Mouse (Mus musculus) left cerebral cortex, adult 2 months (tissue): ENCODE results near the gene a. TPM values are rescaled to one million over a fixed set of nuclear protein-coding genes. Genes with fewer than 3 reads are reported as not detected.
"Not testable (repeated sequence)": the region's sequence is repeated elsewhere in the genome, so short reads cannot be mapped to it uniquely, and the experiment has no call there.

Source experiments
- DNase-seq, 2 experiments: peaks; one replicate each; pipeline ENCODE4 v3.0.0; 2021 to 2022; ENCODE audit warnings: low spot score in 2 of 2, mixed read lengths in 1 of 2; ENCODE audit errors: extremely low spot score in 1 of 2
- H3K27ac ChIP-seq: fragments of 200-600 bp; 2 replicates; pipeline ENCODE4 v1.8.1; 2022
- H3K4me3 ChIP-seq: fragments of 200-600 bp; 2 replicates; pipeline ENCODE4 v1.8.1; 2022
- CTCF ChIP-seq: fragments of 200-600 bp; IDR thresholded peaks from 2 replicates; pipeline ENCODE4 v1.8.1; 2022; ENCODE audit warnings: antibody characterized with exemption, mild to moderate bottlenecking, moderate library complexity
- intact Hi-C: fragments of 180-260 bp; cut with DNase I; formaldehyde crosslinking; loops from one replicate; pipeline ENCODE4 v1.15.1; 2025
- total RNA-seq, 2 experiments: library from RNA; stranded (reverse); gene quantifications; 2 replicates each; pipeline ENCODE4 v1.2.3; 2021

a gene
- total RNA-seq, 2 experiments from 2014 or later = not detected

DNA sequence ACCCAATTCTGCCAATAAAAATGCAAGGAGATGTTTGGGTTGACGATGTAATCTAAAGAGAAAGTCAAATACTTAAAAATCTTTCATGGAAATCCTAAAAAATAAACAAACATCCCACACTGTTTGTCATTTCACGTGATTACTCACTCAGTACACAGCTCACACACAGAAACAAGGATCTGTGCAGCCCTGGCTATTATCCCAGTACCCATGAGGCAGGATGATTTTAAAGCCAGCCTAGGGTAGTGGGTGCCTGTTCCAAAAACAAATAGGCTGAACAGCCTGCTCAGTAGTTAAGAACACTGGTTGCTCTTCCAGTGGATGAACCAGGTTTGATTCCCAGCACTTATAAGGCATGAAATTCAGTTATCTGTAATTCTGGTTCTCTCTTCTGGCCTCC lies 85.4 kb downstream of the a start:
- no peak for TF ChIP-seq CTCF
- no peak for DNase-seq
- Histone ChIP-seq H3K27ac (no peak overlapping the region), H3K4me3 (no peak overlapping the region)
- intact Hi-C loops = no loop called here

DNA sequence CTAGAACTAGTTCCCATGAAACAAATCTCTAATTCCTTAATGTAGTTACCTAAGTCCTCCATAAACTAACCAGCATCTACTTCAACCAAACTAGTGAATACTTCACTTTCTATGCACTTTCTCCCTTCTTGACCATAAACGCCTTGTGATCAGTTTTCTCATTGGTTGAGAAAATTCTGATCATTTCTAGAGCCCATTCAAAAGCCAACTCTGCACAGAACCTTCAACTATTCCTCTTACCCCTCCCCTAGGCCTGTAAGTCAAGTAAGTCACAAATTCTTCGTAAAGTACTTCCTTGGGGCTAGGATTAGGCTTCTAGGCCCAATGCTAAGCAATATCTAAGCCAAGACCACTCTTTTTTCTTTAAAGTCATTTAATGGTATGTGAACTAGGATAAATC lies 100.4 kb downstream of the a start:
- intact Hi-C loops = loop anchor here (10.0 kb wide), 1 partner anchor 463 kb away; the partner anchor contains the start of gene Pigu
- DNase-seq = no peak
- peak overlapping the region; percentile 80 for H3K4me3 ChIP-seq
- no peak for TF ChIP-seq CTCF
- H3K27ac ChIP-seq = no peak overlapping the region

DNA sequence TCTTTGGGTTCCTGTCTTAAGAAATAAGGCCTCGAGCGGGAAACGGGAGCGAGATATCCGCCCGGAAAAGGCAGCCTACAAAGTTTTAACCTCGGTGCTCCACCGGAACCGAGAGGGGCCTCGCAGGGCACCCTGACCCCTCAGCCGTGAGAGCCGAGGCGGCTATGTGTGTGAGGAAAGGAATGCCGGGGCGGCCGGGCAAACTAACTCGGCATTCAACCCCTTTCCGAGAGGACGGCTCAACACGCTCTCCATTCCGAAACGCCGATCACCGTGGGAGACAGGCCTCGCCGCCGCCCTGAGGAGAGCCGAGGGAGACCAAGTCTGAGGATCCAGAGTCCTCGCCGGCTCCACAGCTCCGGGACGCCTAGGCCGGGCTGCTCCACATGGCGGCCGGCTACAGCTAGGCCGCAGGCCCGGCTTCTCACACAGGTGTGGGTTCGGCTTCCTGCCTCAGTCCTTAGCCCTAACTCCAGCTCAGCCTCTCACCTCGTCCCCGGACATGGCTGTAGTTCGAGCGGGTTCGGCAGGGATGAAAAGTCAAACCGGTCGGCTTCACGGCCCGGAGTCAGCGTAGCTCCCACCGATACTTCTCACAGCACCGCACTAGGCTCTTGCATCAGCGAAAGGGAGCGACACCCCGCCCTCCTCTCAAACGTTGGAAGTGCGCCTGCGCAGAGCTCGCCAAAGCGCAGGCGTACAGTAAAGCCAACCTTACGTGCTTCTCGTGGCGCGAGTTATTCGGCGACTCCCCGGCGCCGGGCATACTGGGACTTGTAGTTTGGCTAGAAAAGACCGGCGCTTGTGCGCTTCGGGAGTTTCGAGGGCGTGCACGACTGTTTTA lies 101.2 kb downstream of the a start, which contains the start of gene Eif2s2:
TSS of gene Eif2s2 (minus strand) at position 735 of the 844 bp plus-strand sequence.
- no peak for TF ChIP-seq CTCF
- H3K27ac ChIP-seq = peak within 1 kb of the TSS; percentile 78
- intact Hi-C loops = loop anchor here (2.0 to 10.0 kb wide), 2 partner anchors 236 to 462 kb away; partner anchors contain the start of gene Pigu
- peak; percentile 94 to 95 for DNase-seq
- H3K4me3 ChIP-seq = peak within 1 kb of the TSS; percentile 80

DNA sequence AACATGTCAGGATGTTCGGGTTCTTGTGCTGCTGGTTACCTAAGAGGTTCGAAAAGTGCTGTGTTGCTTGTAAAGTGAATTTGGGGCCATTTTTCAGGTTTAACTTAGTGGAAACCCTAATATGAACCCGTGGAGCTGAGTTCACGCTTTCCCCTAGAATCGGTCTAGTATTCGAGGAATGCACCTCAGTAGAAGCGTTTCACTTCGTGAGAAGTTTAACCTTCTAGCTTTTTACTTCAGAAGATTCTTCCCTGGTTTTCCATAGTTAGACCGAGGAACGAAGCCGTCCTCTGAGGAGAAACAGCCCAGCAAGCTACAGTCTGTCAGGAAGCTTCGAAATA lies 101.8 kb downstream of the a start:
- no peak overlapping the region for H3K27ac ChIP-seq
- H3K4me3 ChIP-seq = peak overlapping the region; percentile 80
- intact Hi-C loops = loop anchor here (2.0 to 10.0 kb wide), 2 partner anchors 236 to 462 kb away; partner anchors contain the start of gene Pigu
- TF ChIP-seq CTCF = no peak
- DNase-seq = no peak

DNA sequence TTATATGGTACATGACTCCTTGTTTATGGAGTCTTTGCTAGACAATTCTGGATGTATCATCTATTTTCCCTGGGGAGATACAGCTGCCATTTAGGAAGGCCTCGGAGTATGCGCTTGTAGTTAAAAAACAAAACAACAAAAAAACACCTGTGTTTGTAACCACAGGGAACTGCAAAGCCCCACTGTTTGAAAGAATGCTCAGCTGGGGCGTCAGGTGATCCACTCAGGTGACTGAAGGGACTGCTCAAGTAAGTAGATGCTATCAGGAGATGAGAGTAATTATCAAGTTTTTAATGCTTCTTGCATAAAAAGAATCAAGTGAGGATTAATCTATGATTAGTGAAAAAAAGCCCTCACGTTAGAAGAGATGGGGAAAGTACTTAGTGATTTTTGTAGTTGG lies 102.3 kb downstream of the a start:
- no peak for DNase-seq
- intact Hi-C loops = loop anchor here (2.0 to 10.0 kb wide), 2 partner anchors 237 to 461 kb away; partner anchors contain the start of gene Pigu
- Histone ChIP-seq H3K4me3 (no peak overlapping the region; the same call in 1 of the 2 replicates), H3K27ac (no peak overlapping the region)
- no peak for TF ChIP-seq CTCF

DNA sequence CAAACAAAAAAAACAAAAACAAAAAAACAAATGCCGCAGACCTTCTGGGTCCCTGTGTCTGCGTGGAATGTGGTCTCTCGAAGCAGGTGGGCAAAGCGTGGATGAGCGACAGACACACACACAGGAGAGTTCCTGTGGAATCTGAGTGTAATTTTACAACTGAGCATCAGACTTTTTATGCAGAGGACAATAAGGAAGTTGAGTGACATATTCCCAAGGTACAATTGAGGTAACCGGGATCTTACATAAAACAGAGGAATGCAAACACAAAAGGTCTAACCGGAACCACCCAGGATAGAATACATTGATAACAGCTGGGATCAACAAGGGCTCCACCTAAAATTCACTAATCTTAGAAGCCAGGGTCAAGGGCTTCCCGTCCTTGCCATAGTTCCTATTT lies 107.8 kb downstream of the a start:
- DNase-seq, H3K4me3 ChIP-seq, H3K27ac ChIP-seq: not testable (repeated sequence)
- intact Hi-C loops = loop anchor here (10.0 kb wide), 1 partner anchor 456 kb away; the partner anchor contains the start of gene Pigu

DNA sequence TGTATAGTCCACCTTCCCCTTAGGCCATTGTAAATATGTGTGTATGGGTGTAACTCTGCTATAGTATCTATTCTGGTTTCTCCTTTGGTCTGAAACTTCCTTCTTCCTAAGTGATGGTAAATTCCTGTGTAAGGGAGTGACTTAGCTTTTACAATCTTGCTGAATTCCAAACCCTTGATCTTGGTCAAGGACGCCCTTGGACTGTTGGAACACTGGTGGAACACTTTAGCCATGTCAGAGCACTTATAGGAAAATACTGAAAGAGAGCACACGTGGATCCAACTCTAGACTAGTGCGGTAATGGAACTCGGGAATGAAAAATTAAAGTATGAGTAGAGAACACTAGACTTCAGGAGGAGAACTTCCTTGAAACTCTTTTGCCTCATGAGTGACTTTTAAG lies 108.2 kb downstream of the a start:
- DNase-seq, H3K4me3 ChIP-seq, H3K27ac ChIP-seq: not testable (repeated sequence)
- intact Hi-C loops = loop anchor here (10.0 kb wide), 1 partner anchor 455 kb away; the partner anchor contains the start of gene Pigu

DNA sequence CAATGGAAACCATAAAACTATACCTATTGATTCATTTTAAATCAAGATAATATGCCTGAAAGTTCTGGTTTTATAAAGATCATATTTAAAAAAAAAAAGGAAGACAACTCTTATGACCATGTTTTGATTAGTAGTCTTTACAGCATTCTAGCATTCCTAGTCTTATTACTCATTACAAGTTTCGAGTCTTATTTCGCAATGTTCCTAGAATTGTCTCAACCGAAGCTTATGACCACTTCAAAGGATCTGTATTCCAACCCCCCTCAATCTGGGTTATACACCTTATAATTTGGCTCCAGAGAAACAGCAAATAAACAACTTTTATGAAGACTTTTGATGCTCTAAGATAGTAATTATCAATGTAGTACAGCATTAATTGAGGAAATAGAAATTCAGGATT lies 110.9 kb downstream of the a start:
- TF ChIP-seq CTCF = no peak
- Histone ChIP-seq H3K27ac (no peak overlapping the region), H3K4me3 (no peak overlapping the region)
- DNase-seq = no peak
- intact Hi-C loops = no loop called here

DNA sequence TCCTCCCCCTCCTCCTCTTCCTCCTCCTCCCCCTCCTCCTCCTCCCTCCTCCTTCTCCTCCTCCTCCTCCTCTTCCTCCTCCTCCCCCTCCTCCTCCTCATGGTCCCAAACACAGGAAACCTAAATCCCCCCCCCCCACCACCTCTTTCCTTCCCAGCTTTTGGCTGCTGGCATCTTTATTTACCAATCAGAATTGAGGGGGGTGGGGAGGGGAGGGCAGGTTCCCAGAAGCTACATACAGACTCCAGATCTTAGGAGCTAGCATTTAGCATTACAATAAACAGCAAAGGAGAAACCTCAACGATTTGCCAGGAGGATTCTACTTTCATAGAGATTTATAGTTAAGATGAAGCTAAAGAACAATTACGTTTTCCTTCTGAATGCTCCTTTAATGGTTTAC lies 114.6 kb downstream of the a start:
- Histone ChIP-seq H3K27ac (no peak overlapping the region), H3K4me3 (no peak overlapping the region)
- intact Hi-C loops = no loop called here
- no peak for TF ChIP-seq CTCF
- DNase-seq = no peak

DNA sequence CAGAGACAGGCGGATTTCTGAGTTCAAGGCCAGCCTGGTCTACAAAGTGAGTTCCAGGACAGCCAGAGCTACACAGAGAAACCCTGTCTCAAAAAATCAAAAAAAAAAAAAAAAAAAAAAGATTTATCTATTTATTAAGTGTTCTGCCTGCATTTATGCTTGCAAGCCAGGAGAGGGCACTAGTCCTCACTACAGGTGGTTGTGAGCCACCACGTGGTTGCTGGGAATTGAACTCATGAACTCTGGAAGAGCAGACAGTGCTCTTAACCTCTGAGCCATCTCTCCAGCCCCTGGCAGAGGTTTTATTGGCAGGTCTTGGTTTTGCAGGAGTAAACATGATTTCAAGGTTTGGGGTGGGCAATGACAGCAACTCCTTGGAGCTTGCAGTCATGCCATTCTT lies 117.0 kb downstream of the a start:
- H3K4me3 ChIP-seq, H3K27ac ChIP-seq, DNase-seq, intact Hi-C loops: not testable (repeated sequence)

DNA sequence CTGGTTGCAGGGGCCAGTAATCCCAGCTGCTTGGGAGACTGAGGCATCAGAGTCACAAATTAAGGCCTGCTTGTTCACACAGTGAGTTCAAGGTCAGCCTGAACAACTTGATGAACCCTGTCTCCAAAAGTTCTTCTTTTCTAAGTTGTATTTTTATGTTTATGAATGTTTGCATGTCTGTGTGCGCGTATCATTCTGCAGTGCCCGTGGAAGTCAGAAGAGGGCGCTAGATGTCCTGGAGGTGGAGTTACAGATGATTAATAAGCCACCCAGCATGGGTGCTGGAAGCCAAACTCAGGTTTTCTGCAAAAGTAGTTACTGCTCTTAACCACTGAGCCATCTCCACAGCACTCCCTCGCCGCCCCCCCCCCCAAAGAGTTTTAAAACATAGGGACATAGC lies 118.6 kb downstream of the a start:
- DNase-seq = no peak
- TF ChIP-seq CTCF = no peak; the same call in 1 of the 2 replicates
- no peak overlapping the region for H3K4me3 ChIP-seq
- intact Hi-C loops = no loop called here
- H3K27ac ChIP-seq = no peak overlapping the region

DNA sequence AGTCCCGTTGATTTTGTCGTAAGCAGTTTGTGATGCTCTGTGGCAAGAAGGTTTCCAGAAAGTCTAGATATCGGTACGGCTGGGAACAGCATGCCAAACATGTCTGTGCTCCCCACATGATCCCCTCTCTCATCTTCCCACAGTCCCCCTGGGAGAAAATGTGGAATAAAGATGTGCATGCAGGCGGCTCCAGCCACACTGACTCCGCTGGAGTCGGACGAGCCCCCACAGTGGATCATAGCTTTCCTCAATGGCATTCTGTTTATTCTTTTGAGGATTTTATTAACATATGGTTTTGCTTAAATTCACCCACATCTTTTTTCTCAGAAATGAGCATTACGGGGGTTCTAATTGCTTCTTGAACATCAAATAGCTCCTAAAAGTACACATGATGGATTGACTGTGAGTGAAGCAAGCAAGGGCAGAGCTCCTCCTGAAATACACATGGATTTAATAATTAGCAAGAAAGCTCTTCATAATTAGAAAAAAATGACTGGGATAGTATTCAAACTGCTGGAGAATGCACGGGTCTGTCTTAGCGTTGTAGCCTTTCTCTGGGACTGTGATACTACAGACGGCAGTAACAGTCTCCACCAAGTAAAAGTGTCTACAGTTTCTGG lies 124.8 kb downstream of the a start:
- no peak for DNase-seq
- no peak for TF ChIP-seq CTCF
- no peak overlapping the region for H3K4me3 ChIP-seq
- H3K27ac ChIP-seq = no peak overlapping the region
- intact Hi-C loops = no loop called here
